Mouse (Mus musculus) lung, embryonic 16.5 days (tissue): Measurements from ENCODE around the gene Mrfap1. TPM values are rescaled to one million over a fixed set of nuclear protein-coding genes. Genes with fewer than 3 reads are reported as not detected.
"Not testable (repeated sequence)": the region's sequence is repeated elsewhere in the genome, so short reads cannot be mapped to it uniquely, and the experiment has no call there.

Source experiments
- ATAC-seq: fragments of 200-750 bp; cut with Nextera tagmentation; 2 replicates; pipeline ENCODE4 v1.8.0; 2017; ENCODE audit warnings: low read depth, mild to moderate bottlenecking, moderate library complexity
- H3K27ac ChIP-seq: fragments of 300-500 bp; sonication (generic); 2 replicates; pipeline ENCODE4 v1.5.1; 2014; ENCODE audit warnings: mild to moderate bottlenecking, control low read depth, low read length
- H3K27me3 ChIP-seq: fragments of 300-500 bp; sonication (generic); 2 replicates; pipeline ENCODE4 v1.6.1; 2014; ENCODE audit warnings: low read depth, low read length, mixed read lengths; ENCODE audit not compliant: control insufficient read depth, insufficient read depth
- H3K36me3 ChIP-seq: fragments of 300-500 bp; sonication (generic); 2 replicates; pipeline ENCODE4 v1.6.1; 2014; ENCODE audit warnings: low read length; ENCODE audit not compliant: control insufficient read depth, insufficient read depth
- H3K4me1 ChIP-seq: fragments of 300-500 bp; sonication (generic); replicated peaks from 2 replicates; pipeline ENCODE4 v1.6.1; 2014; ENCODE audit warnings: low read length, mixed read lengths; ENCODE audit not compliant: control insufficient read depth, insufficient read depth
- H3K4me2 ChIP-seq: fragments of 300-500 bp; sonication (generic); 2 replicates; pipeline ENCODE4 v1.6.1; 2014; ENCODE audit warnings: low read depth, low read length, control low read depth
- H3K4me3 ChIP-seq: fragments of 300-500 bp; sonication (generic); 2 replicates; pipeline ENCODE4 v1.5.1; 2014; ENCODE audit warnings: mild to moderate bottlenecking, low read length, control low read depth
- H3K9ac ChIP-seq: fragments of 300-500 bp; sonication (generic); 2 replicates; pipeline ENCODE4 v1.6.1; 2014; ENCODE audit warnings: low read length, control low read depth
- H3K9me3 ChIP-seq: fragments of 300-500 bp; sonication (generic); 2 replicates; pipeline ENCODE4 v1.6.1; 2016; ENCODE audit warnings: low read length; ENCODE audit not compliant: control insufficient read depth
- WGBS: fragments of 180-500 bp; shearing (Covaris S2); extraction: QIAGEN DNeasy Blood & Tissue Kit; methylation state at CpG from one replicate; pipeline ENCODE4 v1.1.7; 2014; 5-methylcytosine and 5-hydroxymethylcytosine counted together
- polyA plus RNA-seq: library from polyadenylated mRNA; unstranded; fragments of >200 nt; fragmentation: Nextera tagmentation; extraction: Ambion mirVana; gene quantifications from 2 replicates; pipeline ENCODE4 v1.2.1, GENCODE M21; 2015

Gene Mrfap1
- polyA plus RNA-seq: 323 and 350 TPM in 2 replicates

DNA sequence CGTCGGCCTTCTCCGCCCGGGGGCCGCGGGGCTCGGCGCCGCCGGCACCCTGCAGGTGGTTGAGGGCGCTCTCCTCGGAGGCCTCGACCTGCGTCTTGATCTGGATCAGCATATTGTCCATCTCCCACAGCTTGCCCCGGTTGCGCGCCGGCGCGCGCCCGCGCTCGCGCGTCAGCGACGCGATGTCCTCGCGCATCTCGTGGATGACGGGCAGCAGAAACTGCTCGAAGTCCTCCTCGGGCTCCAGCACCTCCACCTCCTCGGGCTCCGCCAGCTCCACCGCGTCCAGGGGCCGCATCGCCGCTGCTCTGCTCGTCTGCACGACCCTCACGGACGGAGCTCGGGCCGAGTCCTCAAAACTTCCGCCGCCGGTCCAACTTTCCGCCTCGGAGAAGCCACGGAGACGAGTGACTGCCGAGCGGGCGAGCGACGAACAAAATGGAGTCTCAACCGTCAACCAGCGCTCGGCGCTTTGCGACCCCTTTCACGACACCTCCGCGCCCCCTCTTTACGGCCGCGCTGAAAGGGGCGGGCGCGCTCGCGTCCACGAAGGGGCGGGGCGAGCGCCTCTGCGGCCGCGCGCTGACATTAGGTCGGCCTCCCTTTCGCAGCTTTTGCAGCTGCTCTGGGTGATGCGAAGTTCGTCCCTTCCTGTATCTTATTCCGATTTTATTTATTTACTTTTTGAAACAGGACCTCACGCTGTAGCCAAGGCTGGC is at the start of gene Mrfap1:
TSS of gene Mrfap1 (minus strand) at position 477 of the 719 bp plus-strand sequence.
- not testable (repeated sequence) for H3K27me3 ChIP-seq, H3K9me3 ChIP-seq, H3K4me1 ChIP-seq, H3K36me3 ChIP-seq
- Histone ChIP-seq H3K27ac (peak within 1 kb of the TSS; percentile 95), H3K9ac (peak within 1 kb of the TSS; percentile 82), H3K4me2 (peak within 1 kb of the TSS; percentile 65), H3K4me3 (peak within 1 kb of the TSS; percentile 75)
- WGBS: under 1% methylated on average over 87 of the region's 90 CpGs
- ATAC-seq: peak; percentile 83

DNA sequence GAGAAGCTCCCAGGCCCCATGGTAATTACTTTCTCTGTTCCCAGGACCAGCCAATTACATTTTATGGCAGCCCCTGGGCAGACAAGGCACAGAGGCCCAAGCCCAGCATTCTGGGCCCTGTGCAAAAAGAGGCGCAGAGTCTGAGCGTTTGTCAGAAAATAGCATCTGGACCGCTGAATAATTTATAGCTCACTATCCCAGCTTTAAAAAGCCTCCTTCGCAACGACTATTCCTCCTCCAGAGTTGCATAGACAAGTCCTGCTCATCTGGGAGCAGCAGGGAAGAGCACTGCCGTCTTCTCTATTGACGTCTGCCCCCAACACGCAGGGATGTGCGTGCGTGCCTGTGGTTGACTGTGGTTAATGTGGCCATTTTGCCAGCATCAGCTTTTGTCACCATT is 47.9 kb upstream of the Mrfap1 start:
- Histone ChIP-seq H3K27me3 (no peaks in the 10 kb centered on the region), H3K36me3 (no peaks in the 10 kb centered on the region), H3K4me2 (no peak overlapping the region), H3K9ac (no peak overlapping the region), H3K9me3 (0 out of 2 replicates have a peak, but pooled peaks cover 2% of the 10 kb centered on the region), H3K4me3 (no peak overlapping the region), H3K4me1 (no peaks in the 10 kb centered on the region), H3K27ac (no peak overlapping the region)
- ATAC-seq: no peak
- 90% methylated on average over 10 of the region's 10 CpGs for WGBS

DNA sequence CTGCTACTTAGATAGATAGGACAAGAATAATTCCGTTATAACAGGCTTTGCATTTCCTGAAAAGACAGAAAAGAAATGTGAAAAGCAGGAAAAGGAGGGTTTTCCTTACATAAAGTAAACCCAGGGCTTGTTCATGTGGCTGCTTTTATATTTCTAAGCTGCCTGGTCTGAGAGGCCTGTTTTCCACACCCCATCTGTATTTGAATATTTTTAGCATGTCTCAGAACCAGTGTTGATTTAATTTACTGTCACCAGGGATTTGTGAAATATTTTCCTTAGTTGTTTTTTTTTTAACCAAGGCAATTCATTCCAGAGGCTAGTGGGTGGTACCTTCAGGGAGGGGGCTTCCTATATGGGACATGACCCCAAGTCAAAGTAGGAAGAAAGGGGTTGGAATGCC is 45.1 kb upstream of the Mrfap1 start:
- no peak for ATAC-seq
- Histone ChIP-seq H3K9ac (no peak overlapping the region), H3K36me3 (no peaks in the 10 kb centered on the region), H3K4me3 (no peak overlapping the region), H3K27me3 (no peaks in the 10 kb centered on the region), H3K27ac (no peak overlapping the region), H3K9me3 (0 out of 2 replicates have a peak, but pooled peaks cover 2% of the 10 kb centered on the region), H3K4me2 (no peak overlapping the region), H3K4me1 (no peaks in the 10 kb centered on the region)
- WGBS: 64% methylated on average over 1 of the region's 1 CpGs

DNA sequence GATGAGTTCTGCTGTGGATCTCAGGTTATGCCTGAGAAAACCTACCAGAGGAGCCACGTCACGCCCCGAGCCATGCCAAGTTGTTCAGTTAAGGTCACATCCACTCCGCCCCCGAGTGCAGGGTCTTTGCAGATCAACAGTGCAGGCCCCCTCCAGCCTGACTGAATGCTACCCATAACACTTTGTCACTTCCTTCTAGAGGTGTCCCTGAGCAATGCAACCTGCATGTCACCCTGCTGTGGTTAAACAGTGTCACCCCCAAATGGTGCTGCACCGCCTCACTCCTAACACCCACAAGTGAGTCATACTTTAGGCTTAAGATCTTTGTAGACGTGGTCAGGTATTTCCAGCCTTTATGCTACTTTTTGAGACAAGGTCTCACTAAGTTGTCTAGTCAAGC is 43.5 kb upstream of the Mrfap1 start:
- H3K36me3 ChIP-seq: no peaks in the 10 kb centered on the region
- H3K4me2 ChIP-seq: no peak overlapping the region
- H3K9ac ChIP-seq: no peak overlapping the region
- H3K4me1 ChIP-seq: no peaks in the 10 kb centered on the region
- H3K27ac ChIP-seq: no peak overlapping the region
- no peak overlapping the region for H3K4me3 ChIP-seq
- WGBS: 64% methylated on average over 7 of the region's 7 CpGs
- 0 out of 2 replicates have a peak, but pooled peaks cover 2% of the 10 kb centered on the region for H3K9me3 ChIP-seq
- H3K27me3 ChIP-seq: no peaks in the 10 kb centered on the region
- no peak for ATAC-seq

DNA sequence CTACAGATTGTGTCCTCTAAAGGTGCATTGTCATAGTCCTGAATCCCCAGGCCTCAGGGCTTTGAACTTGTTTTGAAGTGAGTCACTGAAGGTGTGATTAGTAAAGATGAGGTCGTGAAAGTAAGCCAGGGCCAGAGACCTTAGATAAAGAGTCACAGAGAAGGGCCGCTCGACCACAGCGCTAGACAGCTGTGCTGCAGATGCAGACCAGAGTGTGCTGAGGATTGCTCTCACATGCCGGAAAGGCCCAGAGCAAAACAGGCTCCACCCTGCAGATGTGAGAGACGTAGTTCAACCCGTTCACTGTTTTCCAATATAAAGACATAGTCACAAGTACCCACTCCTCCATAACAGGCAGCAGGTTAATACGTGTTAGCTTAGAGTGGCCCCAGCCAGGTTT is 43.0 kb upstream of the Mrfap1 start:
- Histone ChIP-seq H3K27me3 (no peaks in the 10 kb centered on the region), H3K36me3 (no peaks in the 10 kb centered on the region), H3K4me2 (no peak overlapping the region), H3K27ac (no peak overlapping the region), H3K4me3 (no peak overlapping the region), H3K9me3 (0 out of 2 replicates have a peak, but pooled peaks cover 2% of the 10 kb centered on the region), H3K4me1 (no peaks in the 10 kb centered on the region), H3K9ac (no peak overlapping the region)
- no peak for ATAC-seq
- 51% methylated on average over 8 of the region's 8 CpGs for WGBS

DNA sequence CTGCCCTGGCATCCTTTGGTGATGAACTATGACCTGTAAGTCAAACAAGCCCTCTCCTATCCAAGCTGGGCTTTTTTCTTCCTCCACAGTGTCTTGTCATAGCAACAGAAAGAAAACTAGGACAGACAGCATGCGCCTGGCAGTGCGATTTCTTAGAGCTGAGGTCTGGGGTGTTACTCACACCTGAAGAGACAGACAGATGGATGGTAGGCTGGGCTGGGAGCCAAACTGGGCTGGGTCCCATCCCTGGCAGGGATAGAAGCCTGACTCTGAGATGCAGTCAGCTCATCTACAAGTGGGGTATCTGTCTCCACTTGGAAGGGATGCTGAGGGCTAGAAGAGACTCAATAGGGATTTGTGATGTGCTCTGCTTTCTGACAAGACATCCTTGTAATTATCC is 42.5 kb upstream of the Mrfap1 start:
- ATAC-seq: no peak
- 72% methylated on average over 2 of the region's 2 CpGs for WGBS

DNA sequence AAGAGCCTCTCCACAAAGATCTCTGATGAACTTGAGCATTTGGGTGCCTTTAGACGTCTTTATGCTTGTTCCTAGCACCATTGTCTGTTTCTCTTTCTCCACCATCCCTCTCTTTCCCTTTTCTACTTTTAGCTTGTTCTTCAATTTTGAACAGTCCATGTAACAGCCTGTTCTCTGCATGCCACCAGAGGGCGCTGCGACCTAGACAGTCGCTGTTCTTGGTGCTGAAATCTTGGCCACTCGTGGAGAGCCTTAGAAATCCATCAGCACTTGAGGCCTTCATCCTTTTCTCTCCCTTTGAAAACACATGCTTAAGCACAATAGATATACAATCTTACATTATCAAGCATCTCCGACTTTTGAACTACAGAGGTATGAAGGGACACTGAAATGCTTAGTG is 39.4 kb upstream of the Mrfap1 start:
- Histone ChIP-seq H3K4me3 (no peak overlapping the region), H3K4me1 (peaks cover 2% of the 10 kb centered on the region), H3K36me3 (no peaks in the 10 kb centered on the region), H3K27ac (no peak overlapping the region), H3K27me3 (no peaks in the 10 kb centered on the region), H3K9ac (no peak overlapping the region), H3K9me3 (no peaks in the 10 kb centered on the region), H3K4me2 (no peak overlapping the region)
- 4% methylated on average over 6 of the region's 6 CpGs for WGBS
- no peak for ATAC-seq

More for the DNA sequence above, 42.5 kb upstream of the Mrfap1 start:
- H3K36me3 ChIP-seq: no peaks in the 10 kb centered on the region
- no peak overlapping the region for H3K27ac ChIP-seq
- H3K9ac ChIP-seq: no peak overlapping the region
- H3K4me2 ChIP-seq: no peak overlapping the region
- H3K27me3 ChIP-seq: no peaks in the 10 kb centered on the region
- H3K4me1 ChIP-seq: no peaks in the 10 kb centered on the region
- H3K9me3 ChIP-seq: 0 out of 2 replicates have a peak, but pooled peaks cover 2% of the 10 kb centered on the region
- no peak overlapping the region for H3K4me3 ChIP-seq

DNA sequence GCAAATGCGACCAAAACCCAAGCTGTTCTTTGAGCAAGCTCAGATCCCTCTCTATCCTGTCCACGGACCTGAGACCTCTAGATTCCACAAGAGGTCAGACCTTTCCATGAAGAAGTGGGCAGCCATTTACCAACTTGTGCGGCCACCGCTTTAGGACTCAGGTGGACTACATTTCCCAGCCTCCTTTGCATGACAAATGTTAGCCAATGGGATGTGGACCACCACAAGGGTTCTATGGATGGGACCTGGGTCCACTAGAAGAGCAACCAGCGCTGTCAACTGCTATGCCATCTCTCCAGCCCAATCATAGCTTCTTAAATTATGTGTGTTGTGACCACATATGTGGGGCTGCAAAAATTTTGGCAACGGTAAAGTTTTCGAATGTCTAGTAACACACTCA is 34.7 kb upstream of the Mrfap1 start:
- H3K4me2 ChIP-seq: peak overlapping the region; percentile 73; the same call in 1 of the 2 replicates
- WGBS: 50% methylated on average over 7 of the region's 7 CpGs
- no peak overlapping the region for H3K27ac ChIP-seq
- H3K9ac ChIP-seq: no peak overlapping the region
- H3K36me3 ChIP-seq: no peaks in the 10 kb centered on the region
- H3K4me3 ChIP-seq: no peak overlapping the region
- no peaks in the 10 kb centered on the region for H3K27me3 ChIP-seq
- no peaks in the 10 kb centered on the region for H3K9me3 ChIP-seq
- no peak for ATAC-seq
- H3K4me1 ChIP-seq: peaks cover 5% of the 10 kb centered on the region

DNA sequence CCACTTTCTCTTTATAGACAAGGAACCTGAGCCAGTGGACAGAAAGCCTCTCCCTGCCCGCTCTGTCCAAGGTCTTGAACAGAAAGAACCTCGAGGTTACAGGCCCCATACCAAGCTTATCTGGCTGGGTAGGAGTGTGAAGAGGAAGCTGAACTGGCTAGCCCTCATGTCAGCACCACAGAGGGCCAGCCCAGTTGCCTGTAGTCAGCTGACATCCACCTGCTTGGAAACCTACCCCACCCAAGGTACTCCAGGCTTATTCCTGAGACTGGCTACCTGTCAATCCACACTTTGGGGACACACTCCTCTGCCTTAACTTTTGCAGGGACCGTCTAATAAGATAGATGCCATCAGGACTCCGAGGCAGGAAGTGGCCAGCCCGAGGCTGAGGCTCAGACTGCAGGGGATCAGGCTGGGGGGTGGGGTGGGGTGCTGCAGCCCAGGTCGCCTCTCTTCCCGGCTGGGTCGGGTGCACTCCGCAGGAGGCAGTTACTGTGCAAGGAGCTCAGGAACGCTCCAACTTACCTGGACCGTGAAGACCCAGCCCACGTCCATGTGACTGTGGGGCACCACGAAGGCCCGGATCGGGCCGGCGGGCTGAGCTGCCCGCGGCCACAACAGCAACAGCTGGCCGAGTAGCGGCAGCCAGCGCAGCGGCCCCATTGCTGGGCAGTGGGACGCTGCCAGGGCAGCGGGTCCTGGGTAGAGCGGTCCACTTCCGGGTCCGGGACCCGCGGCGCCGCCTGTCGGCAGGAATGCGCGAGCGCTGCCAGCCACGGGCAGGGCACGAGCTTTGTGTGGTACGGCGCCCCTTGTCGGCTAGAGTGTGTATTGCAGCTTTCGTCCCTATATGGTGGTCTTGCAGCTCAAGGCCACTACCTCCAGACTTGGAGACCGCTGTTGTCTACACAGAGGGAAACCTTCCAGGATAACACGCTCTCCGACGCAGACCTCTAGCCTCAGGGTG is 33.6 kb upstream of the Mrfap1 start, which contains the start of gene Man2b2:
TSS of gene Man2b2 (minus strand) at position 741 of the 967 bp plus-strand sequence.
- peak; percentile 95 for ATAC-seq
- Histone ChIP-seq H3K27ac (no peak within 1 kb of the TSS), H3K4me2 (peak within 1 kb of the TSS; percentile 73), H3K4me3 (peak within 1 kb of the TSS; percentile 62), H3K36me3 (no peaks in the 10 kb centered on the region), H3K27me3 (no peaks in the 10 kb centered on the region), H3K4me1 (peaks cover 5% of the 10 kb centered on the region), H3K9me3 (no peaks in the 10 kb centered on the region), H3K9ac (peak within 1 kb of the TSS; percentile 73)
- 2% methylated on average over 46 of the region's 46 CpGs for WGBS
